Mouse (Mus musculus): ENCODE data around the gene Tmem161a. TPM values are rescaled to one million over a fixed set of nuclear protein-coding genes. Genes with fewer than 3 reads are reported as not detected.

Gene Tmem161a
- polyA plus RNA-seq, 1 experiment = 63.2 TPM

GRCm38 (mm10) chr8:70200098-70200681, 28.0 kb downstream of the Tmem161a start:
- no peak overlapping the region for H3K4me3 ChIP-seq (replicated peaks)
- TF ChIP-seq FLI1 (IDR thresholded peaks at IDR 0.05; ENCODE audit: low read length) (no peak), GATA1 (IDR thresholded peaks at IDR 0.05; ENCODE audit: borderline replicate concordance, low read length) (no peak)
- H3K36me3 ChIP-seq (replicated peaks; ENCODE audit: low read length) = peaks cover 11% of the 10 kb centered on the region
- no peaks in the 10 kb centered on the region for H3K9me3 ChIP-seq
- H3K27me3 ChIP-seq (replicated peaks) = no peaks in the 10 kb centered on the region
- peaks cover 73% of the 10 kb centered on the region for H3K4me1 ChIP-seq

- H3K27me3 ChIP-seq (replicated peaks) = no peaks in the 10 kb centered on the region
- TF ChIP-seq GATA1 (IDR thresholded peaks at IDR 0.05; ENCODE audit: borderline replicate concordance, low read length) (no peak; the same call in 2 of the 3 replicates), FLI1 (IDR thresholded peaks at IDR 0.05; ENCODE audit: low read length) (no peak)
- H3K4me3 ChIP-seq (replicated peaks) = peak overlapping the region; percentile 71
- peaks cover 10% of the 10 kb centered on the region for H3K36me3 ChIP-seq (replicated peaks; ENCODE audit: low read length)
- peaks cover 69% of the 10 kb centered on the region for H3K4me1 ChIP-seq
- H3K9me3 ChIP-seq = no peaks in the 10 kb centered on the region
Measured at GRCm38 (mm10) chr8:70201417-70201816, 29.3 kb downstream of the Tmem161a start.

GRCm38 (mm10) chr8:70203072-70203471, 30.9 kb downstream of the Tmem161a start:
- H3K27me3 ChIP-seq (replicated peaks) = no peaks in the 10 kb centered on the region
- no peak for TF ChIP-seq FLI1 (IDR thresholded peaks at IDR 0.05; ENCODE audit: low read length)
- H3K4me3 ChIP-seq (replicated peaks) = no peak overlapping the region
- H3K4me1 ChIP-seq = peaks cover 77% of the 10 kb centered on the region
- peaks cover 14% of the 10 kb centered on the region for H3K36me3 ChIP-seq (replicated peaks; ENCODE audit: low read length)
- no peaks in the 10 kb centered on the region for H3K9me3 ChIP-seq

GRCm38 (mm10) chr8:70204757-70205156, 32.6 kb downstream of the Tmem161a start:
- Histone ChIP-seq H3K36me3 (replicated peaks; ENCODE audit: low read length) (peaks cover 16% of the 10 kb centered on the region), H3K4me1 (peaks cover 86% of the 10 kb centered on the region), H3K9me3 (no peaks in the 10 kb centered on the region), H3K27me3 (replicated peaks) (no peaks in the 10 kb centered on the region), H3K4me3 (replicated peaks) (no peak overlapping the region)
- no peak for TF ChIP-seq FLI1 (IDR thresholded peaks at IDR 0.05; ENCODE audit: low read length)
- no peak for TF ChIP-seq GATA1 (IDR thresholded peaks at IDR 0.05; ENCODE audit: borderline replicate concordance, low read length)

GRCm38 (mm10) chr8:70208130-70208529, 36.0 kb downstream of the Tmem161a start:
- H3K4me1 ChIP-seq = peaks cover 78% of the 10 kb centered on the region

GRCm38 (mm10) chr8:70210538-70210937, 38.4 kb downstream of the Tmem161a start:
- peak overlapping the region; percentile 60 for H3K4me3 ChIP-seq (replicated peaks)

More at GRCm38 (mm10) chr8:70208130-70208529, 36.0 kb downstream of the Tmem161a start:
- H3K27me3 ChIP-seq (replicated peaks) = no peaks in the 10 kb centered on the region
- no peak overlapping the region for H3K4me3 ChIP-seq (replicated peaks)
- TF ChIP-seq GATA1 (IDR thresholded peaks at IDR 0.05; ENCODE audit: borderline replicate concordance, low read length) (no peak), FLI1 (IDR thresholded peaks at IDR 0.05; ENCODE audit: low read length) (no peak)
- H3K9me3 ChIP-seq = no peaks in the 10 kb centered on the region
- H3K36me3 ChIP-seq (replicated peaks; ENCODE audit: low read length) = peaks cover 12% of the 10 kb centered on the region

GRCm38 (mm10) chr8:70211275-70211674, 39.1 kb downstream of the Tmem161a start:
- Histone ChIP-seq H3K4me3 (replicated peaks) (peak overlapping the region; percentile 96), H3K36me3 (replicated peaks; ENCODE audit: low read length) (peaks cover 6% of the 10 kb centered on the region), H3K9me3 (no peaks in the 10 kb centered on the region), H3K27me3 (replicated peaks) (no peaks in the 10 kb centered on the region), H3K4me1 (peaks cover 90% of the 10 kb centered on the region)
- TF ChIP-seq GATA1 (IDR thresholded peaks at IDR 0.05; ENCODE audit: borderline replicate concordance, low read length) (no peak), FLI1 (IDR thresholded peaks at IDR 0.05; ENCODE audit: low read length) (no peak)

More at GRCm38 (mm10) chr8:70210538-70210937, 38.4 kb downstream of the Tmem161a start:
- Histone ChIP-seq H3K36me3 (replicated peaks; ENCODE audit: low read length) (peaks cover 6% of the 10 kb centered on the region), H3K9me3 (no peaks in the 10 kb centered on the region), H3K27me3 (replicated peaks) (no peaks in the 10 kb centered on the region), H3K4me1 (peaks cover 83% of the 10 kb centered on the region)
- TF ChIP-seq GATA1 (IDR thresholded peaks at IDR 0.05; ENCODE audit: borderline replicate concordance, low read length) (no peak), FLI1 (IDR thresholded peaks at IDR 0.05; ENCODE audit: low read length) (no peak)

- no peak for TF ChIP-seq GATA1 (IDR thresholded peaks at IDR 0.05; ENCODE audit: borderline replicate concordance, low read length)
- no peak for TF ChIP-seq FLI1 (IDR thresholded peaks at IDR 0.05; ENCODE audit: low read length)
- H3K4me1 ChIP-seq = peaks cover 91% of the 10 kb centered on the region
Measured at GRCm38 (mm10) chr8:70211726-70212111, 39.6 kb downstream of the Tmem161a start.

GRCm38 (mm10) chr8:70212112-70213055, 40.2 kb downstream of the Tmem161a start, which contains the start of gene Slc25a42:
TSS of gene Slc25a42 (minus strand) at chr8:70212305.
- H3K4me1 ChIP-seq = peaks cover 91% of the 10 kb centered on the region
- peak within 1 kb of the TSS; percentile 96 for H3K4me3 ChIP-seq (replicated peaks)
- TF ChIP-seq FLI1 (IDR thresholded peaks at IDR 0.05; ENCODE audit: low read length) (no peak), GATA1 (IDR thresholded peaks at IDR 0.05; ENCODE audit: borderline replicate concordance, low read length) (no peak)
- no peaks in the 10 kb centered on the region for H3K9me3 ChIP-seq
- H3K27me3 ChIP-seq (replicated peaks) = no peaks in the 10 kb centered on the region
- H3K36me3 ChIP-seq (replicated peaks; ENCODE audit: low read length) = peaks cover 5% of the 10 kb centered on the region

More at GRCm38 (mm10) chr8:70211726-70212111, 39.6 kb downstream of the Tmem161a start:
- peaks cover 6% of the 10 kb centered on the region for H3K36me3 ChIP-seq (replicated peaks; ENCODE audit: low read length)
- H3K9me3 ChIP-seq = no peaks in the 10 kb centered on the region
- no peaks in the 10 kb centered on the region for H3K27me3 ChIP-seq (replicated peaks)
- H3K4me3 ChIP-seq (replicated peaks) = peak overlapping the region; percentile 96

- H3K4me3 ChIP-seq (replicated peaks) = no peak overlapping the region
- TF ChIP-seq GATA1 (IDR thresholded peaks at IDR 0.05; ENCODE audit: borderline replicate concordance, low read length) (no peak), FLI1 (IDR thresholded peaks at IDR 0.05; ENCODE audit: low read length) (no peak)
- H3K9me3 ChIP-seq = no peaks in the 10 kb centered on the region
- peaks cover 87% of the 10 kb centered on the region for H3K4me1 ChIP-seq
- H3K27me3 ChIP-seq (replicated peaks) = peaks cover 3% of the 10 kb centered on the region
- H3K36me3 ChIP-seq (replicated peaks; ENCODE audit: low read length) = peaks cover 3% of the 10 kb centered on the region
Measured at GRCm38 (mm10) chr8:70214411-70214810, 42.3 kb downstream of the Tmem161a start.

Data from megakaryocyte, embryonic 14.5 days (primary cell).